Mouse (Mus musculus) midbrain, embryonic 11.5 days (tissue): ENCODE data around the gene Nos1. TPM values are rescaled to one million over a fixed set of nuclear protein-coding genes. Genes with fewer than 3 reads are reported as not detected.

Experiments used
- ATAC-seq: fragments of 200-750 bp; cut with Nextera tagmentation; 2 replicates; pipeline ENCODE4 v1.8.0; 2017; ENCODE audit warnings: moderate TSS enrichment, moderate library complexity; ENCODE audit not compliant: low FRiP score
- DNase-seq: peaks from one replicate; pipeline ENCODE4 v3.0.0; 2015; ENCODE audit warnings: low spot score; ENCODE audit errors: missing footprints
- H3K27ac ChIP-seq: fragments of 300-500 bp; sonication (generic); 2 replicates; pipeline ENCODE4 v1.5.1; 2014; ENCODE audit warnings: low read depth, low read length
- H3K27me3 ChIP-seq: fragments of 300-500 bp; sonication (generic); 2 replicates; pipeline ENCODE4 v1.6.1; 2014; ENCODE audit warnings: mild to moderate bottlenecking, low read length, moderate library complexity, mixed read lengths; ENCODE audit not compliant: control insufficient read depth, insufficient read depth
- H3K36me3 ChIP-seq: fragments of 300-500 bp; sonication (generic); 2 replicates; pipeline ENCODE4 v1.6.1; 2014; ENCODE audit warnings: mild to moderate bottlenecking, low read length, moderate library complexity, mixed read lengths; ENCODE audit not compliant: control insufficient read depth, insufficient read depth
- H3K4me1 ChIP-seq: fragments of 300-500 bp; sonication (generic); 2 replicates; pipeline ENCODE4 v1.6.1; 2014; ENCODE audit warnings: low read length; ENCODE audit not compliant: control insufficient read depth, insufficient read depth
- H3K4me2 ChIP-seq: fragments of 300-500 bp; sonication (generic); 2 replicates; pipeline ENCODE4 v1.6.1; 2014; ENCODE audit warnings: mild to moderate bottlenecking, moderate library complexity
- H3K4me3 ChIP-seq: fragments of 300-500 bp; sonication (generic); 2 replicates; pipeline ENCODE4 v1.5.1; 2014; ENCODE audit warnings: low read depth, low read length
- H3K9ac ChIP-seq: fragments of 300-500 bp; sonication (generic); 2 replicates; pipeline ENCODE4 v1.6.1; 2014; ENCODE audit warnings: low read length
- H3K9me3 ChIP-seq: fragments of 300-500 bp; sonication (generic); 2 replicates; pipeline ENCODE4 v1.6.1; 2016; ENCODE audit warnings: low read length; ENCODE audit not compliant: control insufficient read depth
- WGBS: fragments of 180-500 bp; shearing (Covaris S2); extraction: QIAGEN DNeasy Blood & Tissue Kit; methylation state at CpG from one replicate; pipeline ENCODE4 v1.1.7; 2014; 5-methylcytosine and 5-hydroxymethylcytosine counted together
- polyA plus RNA-seq: library from polyadenylated mRNA; unstranded; fragments of >200 nt; fragmentation: Nextera tagmentation; extraction: Ambion mirVana; gene quantifications from 2 replicates; pipeline ENCODE4 v1.2.1, GENCODE M21; 2014

The Nos1 gene
- polyA plus RNA-seq, 1 experiment from 2014 or later = 0.22 TPM

GRCm38 (mm10) chr5:117941552-117941951 lies 160.7 kb downstream of the Nos1 start:
- DNase-seq = no peak
- Histone ChIP-seq H3K4me3 (no peak overlapping the region), H3K27me3 (no peaks in the 10 kb centered on the region), H3K36me3 (no peaks in the 10 kb centered on the region), H3K9ac (no peak overlapping the region), H3K9me3 (no peaks in the 10 kb centered on the region), H3K27ac (no peak overlapping the region), H3K4me1 (no peaks in the 10 kb centered on the region), H3K4me2 (no peak overlapping the region)
- ATAC-seq = no peak
- 77% methylated on average over 3 of the region's 3 CpGs for WGBS

- Histone ChIP-seq H3K4me1 (no peaks in the 10 kb centered on the region), H3K9ac (no peak overlapping the region), H3K27me3 (no peaks in the 10 kb centered on the region), H3K9me3 (no peaks in the 10 kb centered on the region), H3K4me2 (no peak overlapping the region), H3K27ac (no peak overlapping the region), H3K36me3 (no peaks in the 10 kb centered on the region), H3K4me3 (no peak overlapping the region)
- WGBS = 38% methylated on average over 4 of the region's 4 CpGs
- DNase-seq (no peak), ATAC-seq (no peak)
These were observed 165.8 kb downstream of the Nos1 start for GRCm38 (mm10) chr5:117946605-117947004.

GRCm38 (mm10) chr5:117949393-117949792 lies 168.6 kb downstream of the Nos1 start:
- H3K27me3 ChIP-seq = no peaks in the 10 kb centered on the region
- ATAC-seq (no peak), DNase-seq (no peak)
- H3K4me3 ChIP-seq = no peak overlapping the region
- H3K4me1 ChIP-seq = no peaks in the 10 kb centered on the region
- H3K36me3 ChIP-seq = no peaks in the 10 kb centered on the region
- H3K9ac ChIP-seq = no peak overlapping the region
- 84% methylated on average over 10 of the region's 10 CpGs for WGBS
- H3K4me2 ChIP-seq = no peak overlapping the region
- H3K9me3 ChIP-seq = no peaks in the 10 kb centered on the region
- no peak overlapping the region for H3K27ac ChIP-seq

GRCm38 (mm10) chr5:117953893-117954292 lies 173.1 kb downstream of the Nos1 start:
- WGBS = 92% methylated on average over 12 of the region's 12 CpGs
- DNase-seq = no peak
- no peak overlapping the region for H3K4me2 ChIP-seq
- H3K27ac ChIP-seq = no peak overlapping the region
- no peak overlapping the region for H3K9ac ChIP-seq
- no peaks in the 10 kb centered on the region for H3K27me3 ChIP-seq
- H3K4me3 ChIP-seq = no peak overlapping the region
- no peak for ATAC-seq
- H3K4me1 ChIP-seq = no peaks in the 10 kb centered on the region
- H3K9me3 ChIP-seq = no peaks in the 10 kb centered on the region
- H3K36me3 ChIP-seq = no peaks in the 10 kb centered on the region

GRCm38 (mm10) chr5:117954429-117954828 lies 173.6 kb downstream of the Nos1 start:
- no peak for ATAC-seq
- Histone ChIP-seq H3K27ac (no peak overlapping the region), H3K4me1 (no peaks in the 10 kb centered on the region), H3K4me3 (no peak overlapping the region), H3K9ac (no peak overlapping the region), H3K27me3 (no peaks in the 10 kb centered on the region), H3K9me3 (no peaks in the 10 kb centered on the region), H3K4me2 (no peak overlapping the region), H3K36me3 (no peaks in the 10 kb centered on the region)
- no peak for DNase-seq
- WGBS = 67% methylated on average over 1 of the region's 1 CpGs

- no peak overlapping the region for H3K4me3 ChIP-seq
- H3K9me3 ChIP-seq = no peaks in the 10 kb centered on the region
- no peaks in the 10 kb centered on the region for H3K36me3 ChIP-seq
- ATAC-seq (no peak), DNase-seq (no peak)
- H3K4me2 ChIP-seq = no peak overlapping the region
- H3K27ac ChIP-seq = no peak overlapping the region
- WGBS = 38% methylated on average over 10 of the region's 10 CpGs
- H3K27me3 ChIP-seq = no peaks in the 10 kb centered on the region
- H3K4me1 ChIP-seq = no peaks in the 10 kb centered on the region
- no peak overlapping the region for H3K9ac ChIP-seq
These were observed 175.0 kb downstream of the Nos1 start for GRCm38 (mm10) chr5:117955675-117956420.

GRCm38 (mm10) chr5:117964750-117965149 lies 183.9 kb downstream of the Nos1 start:
- H3K9ac ChIP-seq = no peak overlapping the region
- ATAC-seq (no peak), DNase-seq (no peak)
- WGBS = 65% methylated on average over 9 of the region's 9 CpGs
- no peak overlapping the region for H3K4me3 ChIP-seq
- no peak overlapping the region for H3K27ac ChIP-seq
- H3K4me2 ChIP-seq = no peak overlapping the region
- H3K9me3 ChIP-seq = no peaks in the 10 kb centered on the region
- no peaks in the 10 kb centered on the region for H3K4me1 ChIP-seq
- no peaks in the 10 kb centered on the region for H3K36me3 ChIP-seq
- H3K27me3 ChIP-seq = no peaks in the 10 kb centered on the region

GRCm38 (mm10) chr5:117966956-117967355 lies 186.1 kb downstream of the Nos1 start:
- WGBS = 65% methylated on average over 9 of the region's 9 CpGs
- Histone ChIP-seq H3K4me1 (no peaks in the 10 kb centered on the region), H3K4me3 (no peak overlapping the region), H3K4me2 (no peak overlapping the region), H3K27ac (no peak overlapping the region), H3K9me3 (no peaks in the 10 kb centered on the region), H3K36me3 (no peaks in the 10 kb centered on the region), H3K27me3 (no peaks in the 10 kb centered on the region), H3K9ac (no peak overlapping the region)
- no peak for ATAC-seq
- no peak for DNase-seq

- no peak overlapping the region for H3K27ac ChIP-seq
- H3K4me1 ChIP-seq = no peaks in the 10 kb centered on the region
- DNase-seq = no peak
- no peaks in the 10 kb centered on the region for H3K27me3 ChIP-seq
- H3K9ac ChIP-seq = no peak overlapping the region
- 75% methylated on average over 4 of the region's 4 CpGs for WGBS
- no peak for ATAC-seq
- no peak overlapping the region for H3K4me2 ChIP-seq
- no peak overlapping the region for H3K4me3 ChIP-seq
- H3K36me3 ChIP-seq = no peaks in the 10 kb centered on the region
- H3K9me3 ChIP-seq = no peaks in the 10 kb centered on the region
These were observed 186.8 kb downstream of the Nos1 start for GRCm38 (mm10) chr5:117967659-117968069.
